Mouse (Mus musculus) olfactory bulb, adult 2 months (tissue): ENCODE results near the gene Hbq1a.

Experiments used
- CTCF ChIP-seq: fragments of 200-500 bp; IDR thresholded peaks from 2 replicates; pipeline ENCODE4 v1.5.1; 2012; ENCODE audit warnings: low read depth, mild to moderate bottlenecking, low read length, moderate library complexity; ENCODE audit not compliant: insufficient read depth
- POLR2A ChIP-seq: fragments of 200-500 bp; IDR thresholded peaks from 2 replicates; pipeline ENCODE4 v1.6.1; 2012; ENCODE audit warnings: mild to moderate bottlenecking, low read depth, low read length, moderate library complexity; ENCODE audit not compliant: insufficient read depth

DNA sequence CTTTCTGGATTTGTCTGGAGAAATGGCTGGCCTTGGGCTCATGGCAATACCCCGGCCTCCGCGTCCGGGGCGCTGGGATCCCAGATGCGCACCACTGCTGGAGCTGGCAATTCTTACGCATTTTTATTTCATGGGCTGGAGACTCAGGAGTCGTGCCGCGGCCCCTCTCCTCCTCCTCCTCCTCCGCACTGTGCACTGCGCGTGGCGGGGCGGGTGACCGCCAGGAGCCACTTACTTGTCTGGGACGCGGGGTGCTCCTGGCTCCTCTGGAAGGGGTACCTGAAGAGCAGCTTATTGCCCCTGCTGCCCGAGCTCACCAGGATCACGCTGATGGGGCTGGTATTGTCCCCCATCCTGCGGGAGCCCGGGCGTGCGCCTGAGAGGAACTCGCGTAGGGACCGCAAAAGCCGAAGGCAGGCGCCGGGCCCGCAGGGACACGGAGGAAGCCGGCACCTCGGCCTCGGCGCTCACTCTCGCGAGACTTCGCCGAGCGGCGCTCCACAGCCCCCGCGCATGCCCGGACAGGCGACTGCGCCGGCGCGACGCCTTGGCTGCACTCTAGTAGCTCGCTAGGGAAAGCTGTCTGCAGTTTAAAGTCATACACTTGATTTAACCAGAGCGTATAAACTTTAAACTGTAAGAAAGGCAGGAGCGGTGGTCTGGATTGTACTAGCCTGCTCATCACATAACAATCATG is 32.5 kb upstream of the Hbq1a start, which contains the start of gene Nprl3:
- TF ChIP-seq CTCF (no peak), POLR2A (peak; percentile 97)
